Mouse (Mus musculus): ENCODE results near the gene Bahd1. TPM values are rescaled to one million over a fixed set of nuclear protein-coding genes. Genes with fewer than 3 reads are reported as not detected.

Gene Bahd1
- polyA plus RNA-seq, 1 experiment: 12.8 TPM

DNA sequence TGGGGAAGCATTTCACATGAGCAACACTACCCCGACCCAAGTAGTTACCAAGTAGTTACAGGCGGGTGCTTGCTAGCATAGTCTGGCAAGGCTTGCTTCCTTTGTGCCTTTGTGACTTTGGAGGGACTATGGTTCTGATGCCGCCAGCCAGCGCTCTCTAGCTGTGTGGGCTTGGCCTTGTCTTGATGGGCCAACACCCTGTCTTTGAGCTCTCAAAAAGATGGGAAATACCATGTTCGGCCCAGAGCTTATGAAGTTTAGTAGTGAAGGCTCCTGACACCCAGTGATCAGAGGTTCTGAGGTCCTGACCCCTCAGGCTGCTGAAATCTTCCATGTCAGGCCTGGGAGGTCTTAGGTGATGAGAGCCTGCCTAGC lies 5.9 kb downstream of the Bahd1 start:
- no peaks in the 10 kb centered on the region for H3K27me3 ChIP-seq (ENCODE audit: control insufficient read depth, insufficient read depth, low read length)
- no peak overlapping the region for H3K4me3 ChIP-seq (ENCODE audit: control insufficient read depth, low read depth, low read length)
- H3K4me1 ChIP-seq (ENCODE audit: control insufficient read depth, insufficient read depth, low read length): peaks cover 8% of the 10 kb centered on the region; the same call in 1 of the 2 replicates
- no peaks in the 10 kb centered on the region for H3K36me3 ChIP-seq (ENCODE audit: control insufficient read depth, insufficient read depth, low read length)
- H3K27ac ChIP-seq (ENCODE audit: control insufficient read depth, insufficient read depth, low read depth, low read length): no peak overlapping the region; the same call in 1 of the 2 replicates
- no peak for TF ChIP-seq POLR2A (IDR thresholded peaks at IDR 0.05; ENCODE audit: control insufficient read depth, low read depth, low read length)

DNA sequence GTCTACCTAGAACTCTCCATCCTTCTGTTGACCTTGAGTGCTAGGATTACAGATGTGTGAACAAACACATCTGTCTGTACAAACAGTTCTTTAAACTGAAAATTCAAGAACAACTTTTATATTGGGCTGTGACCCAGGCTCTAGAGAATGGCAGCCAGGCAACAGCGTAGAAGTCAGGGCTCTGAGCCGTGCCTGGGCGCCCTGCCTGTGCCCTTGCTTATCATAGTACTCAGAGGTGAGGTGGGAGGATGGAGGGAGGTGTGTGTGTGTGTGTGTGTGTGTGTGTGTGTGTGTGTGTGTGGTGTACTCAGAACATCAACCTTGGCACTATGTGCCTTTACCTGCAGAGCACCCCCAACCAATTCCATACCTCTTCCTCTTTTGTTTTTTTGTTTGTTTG lies 7.6 kb downstream of the Bahd1 start:
- H3K27ac ChIP-seq (ENCODE audit: control insufficient read depth, insufficient read depth, low read depth, low read length): no peak overlapping the region
- H3K36me3 ChIP-seq (ENCODE audit: control insufficient read depth, insufficient read depth, low read length): no peaks in the 10 kb centered on the region
- TF ChIP-seq POLR2A (IDR thresholded peaks at IDR 0.05; ENCODE audit: control insufficient read depth, low read depth, low read length) (no peak), CTCF (IDR thresholded peaks at IDR 0.05; ENCODE audit: control insufficient read depth, insufficient read depth, insufficient replicate concordance, low read depth, low read length) (no peak)
- peaks cover 5% of the 10 kb centered on the region; the same call in 1 of the 2 replicates for H3K4me1 ChIP-seq (ENCODE audit: control insufficient read depth, insufficient read depth, low read length)
- H3K27me3 ChIP-seq (ENCODE audit: control insufficient read depth, insufficient read depth, low read length): no peaks in the 10 kb centered on the region
- H3K4me3 ChIP-seq (ENCODE audit: control insufficient read depth, low read depth, low read length): no peak overlapping the region

DNA sequence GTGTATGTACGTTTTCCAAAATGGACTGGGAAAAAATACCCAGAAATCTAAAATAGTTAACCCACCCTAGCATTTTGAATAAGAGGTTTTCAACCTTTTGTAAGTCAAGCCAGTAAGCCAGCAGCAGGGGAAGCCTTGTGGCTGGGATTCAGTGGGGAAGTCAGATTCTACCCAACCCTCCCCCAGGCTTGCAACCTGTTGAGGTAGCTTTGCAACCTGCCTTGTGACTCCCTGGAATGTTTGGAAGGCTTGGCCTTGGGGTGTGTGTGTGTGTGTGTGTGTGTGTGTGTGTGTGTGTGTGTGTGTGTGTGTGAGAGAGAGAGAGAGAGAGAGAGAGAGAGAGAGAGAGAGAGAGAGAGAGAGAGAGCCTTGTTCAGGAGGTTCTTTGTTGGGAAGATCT lies 9.0 kb downstream of the Bahd1 start:
- H3K27ac ChIP-seq (ENCODE audit: control insufficient read depth, insufficient read depth, low read depth, low read length): no peak overlapping the region
- H3K36me3 ChIP-seq (ENCODE audit: control insufficient read depth, insufficient read depth, low read length): no peaks in the 10 kb centered on the region
- no peak for TF ChIP-seq POLR2A (IDR thresholded peaks at IDR 0.05; ENCODE audit: control insufficient read depth, low read depth, low read length)
- TF ChIP-seq CTCF (IDR thresholded peaks at IDR 0.05; ENCODE audit: control insufficient read depth, insufficient read depth, insufficient replicate concordance, low read depth, low read length): no peak
- H3K4me1 ChIP-seq (ENCODE audit: control insufficient read depth, insufficient read depth, low read length): no peaks in the 10 kb centered on the region
- no peak overlapping the region for H3K4me3 ChIP-seq (ENCODE audit: control insufficient read depth, low read depth, low read length)
- H3K27me3 ChIP-seq (ENCODE audit: control insufficient read depth, insufficient read depth, low read length): no peaks in the 10 kb centered on the region

DNA sequence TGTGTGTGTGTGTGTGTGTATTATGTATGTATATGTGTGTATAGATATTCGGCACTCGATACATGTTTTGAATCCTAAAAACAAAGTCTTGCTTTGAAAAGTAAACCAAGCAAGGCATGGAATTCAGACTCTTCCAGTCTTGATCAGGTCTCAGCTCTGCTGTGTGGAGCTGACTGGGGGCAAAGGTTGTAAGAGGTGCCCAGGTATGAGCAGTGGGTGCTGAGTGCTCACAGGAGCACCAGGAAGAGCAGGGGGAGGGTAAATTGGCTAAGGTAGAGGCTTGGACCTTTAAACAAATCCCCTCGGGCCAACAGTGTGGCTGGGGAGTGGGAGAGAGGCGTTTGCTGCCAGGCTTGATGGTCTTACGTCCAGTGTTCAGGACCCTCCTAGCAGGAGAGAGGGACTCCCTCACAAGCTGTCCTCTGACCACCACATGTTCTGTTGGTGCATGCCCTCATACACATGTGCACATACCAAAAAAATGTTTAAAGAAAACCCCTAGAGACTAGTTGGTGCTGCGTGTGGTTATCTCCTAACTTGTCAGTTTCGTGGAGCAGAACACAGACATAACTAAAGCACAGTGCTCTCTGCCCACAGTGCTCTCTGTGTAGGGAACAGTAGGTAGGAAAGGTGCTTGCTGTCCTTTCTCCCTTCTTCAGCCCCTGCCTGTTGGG lies 10.6 kb downstream of the Bahd1 start:
- no peak for TF ChIP-seq POLR2A (IDR thresholded peaks at IDR 0.05; ENCODE audit: control insufficient read depth, low read depth, low read length)
- TF ChIP-seq CTCF (IDR thresholded peaks at IDR 0.05; ENCODE audit: control insufficient read depth, insufficient read depth, insufficient replicate concordance, low read depth, low read length): no peak
- Histone ChIP-seq H3K27ac (ENCODE audit: control insufficient read depth, insufficient read depth, low read depth, low read length) (no peak overlapping the region), H3K27me3 (ENCODE audit: control insufficient read depth, insufficient read depth, low read length) (no peaks in the 10 kb centered on the region), H3K4me1 (ENCODE audit: control insufficient read depth, insufficient read depth, low read length) (no peaks in the 10 kb centered on the region), H3K4me3 (ENCODE audit: control insufficient read depth, low read depth, low read length) (no peak overlapping the region), H3K36me3 (ENCODE audit: control insufficient read depth, insufficient read depth, low read length) (no peaks in the 10 kb centered on the region)

DNA sequence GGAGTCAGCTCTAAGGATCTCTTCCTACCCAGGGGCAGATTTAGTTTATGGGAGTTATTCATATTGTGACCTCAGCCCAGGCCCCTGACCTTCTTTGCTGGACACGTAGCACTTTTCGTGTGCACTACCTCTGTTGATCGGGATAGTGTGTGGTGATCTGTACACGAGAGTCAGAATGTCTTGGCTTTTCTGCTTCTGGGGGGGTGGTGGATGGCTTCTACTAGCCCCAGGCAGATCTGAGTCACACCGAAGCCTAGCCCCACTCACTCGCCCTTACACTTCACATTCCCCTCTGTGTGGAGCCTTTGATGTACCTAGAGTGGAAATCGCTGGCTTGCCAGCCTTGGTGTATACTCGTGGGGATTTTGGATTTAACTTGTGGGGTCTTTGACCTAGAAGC lies 12.5 kb downstream of the Bahd1 start:
- Histone ChIP-seq H3K4me1 (ENCODE audit: control insufficient read depth, insufficient read depth, low read length) (no peaks in the 10 kb centered on the region), H3K27ac (ENCODE audit: control insufficient read depth, insufficient read depth, low read depth, low read length) (no peak overlapping the region)

DNA sequence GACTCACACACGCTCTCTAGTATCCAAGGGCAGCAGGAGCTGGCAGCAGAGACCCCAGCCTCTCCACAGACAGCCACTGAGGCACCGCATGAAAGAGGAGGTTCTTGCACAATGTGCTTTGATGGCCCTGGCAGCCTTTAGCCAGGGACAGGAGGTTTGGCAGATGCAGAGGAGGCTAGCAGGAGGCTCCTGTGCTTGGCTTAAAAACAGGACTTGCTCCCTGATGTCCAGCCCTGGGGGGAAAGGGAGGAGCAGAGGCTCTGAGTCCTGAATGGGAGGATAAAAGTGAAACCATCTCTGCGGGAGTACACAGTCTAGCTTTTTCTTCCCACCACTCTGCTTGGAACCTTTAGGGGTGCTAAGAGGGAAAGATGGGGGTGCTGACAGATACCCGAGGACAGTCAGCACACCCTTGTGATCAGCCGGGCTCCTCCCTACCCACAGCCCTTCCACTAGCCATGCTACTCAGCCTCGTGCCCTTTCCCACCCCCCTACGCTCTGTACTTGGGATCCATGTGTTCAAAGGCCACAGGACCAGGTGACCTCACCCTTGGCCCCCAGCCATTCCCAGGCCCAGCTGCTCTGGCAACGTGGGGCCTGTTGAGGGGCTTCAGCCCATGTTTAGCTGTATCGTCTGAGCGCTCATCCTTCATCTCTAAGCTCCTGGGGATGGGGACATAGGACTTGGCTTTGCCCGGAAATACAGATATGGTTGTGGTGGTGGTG lies 13.5 kb downstream of the Bahd1 start:
- Histone ChIP-seq H3K4me1 (ENCODE audit: control insufficient read depth, insufficient read depth, low read length) (no peaks in the 10 kb centered on the region), H3K36me3 (ENCODE audit: control insufficient read depth, insufficient read depth, low read length) (no peaks in the 10 kb centered on the region), H3K27me3 (ENCODE audit: control insufficient read depth, insufficient read depth, low read length) (no peaks in the 10 kb centered on the region), H3K4me3 (ENCODE audit: control insufficient read depth, low read depth, low read length) (no peak overlapping the region), H3K27ac (ENCODE audit: control insufficient read depth, insufficient read depth, low read depth, low read length) (no peak overlapping the region)
- TF ChIP-seq POLR2A (IDR thresholded peaks at IDR 0.05; ENCODE audit: control insufficient read depth, low read depth, low read length): no peak
- TF ChIP-seq CTCF (IDR thresholded peaks at IDR 0.05; ENCODE audit: control insufficient read depth, insufficient read depth, insufficient replicate concordance, low read depth, low read length): no peak

More for the DNA sequence above, 12.5 kb downstream of the Bahd1 start:
- no peaks in the 10 kb centered on the region for H3K36me3 ChIP-seq (ENCODE audit: control insufficient read depth, insufficient read depth, low read length)
- no peak overlapping the region for H3K4me3 ChIP-seq (ENCODE audit: control insufficient read depth, low read depth, low read length)
- no peaks in the 10 kb centered on the region for H3K27me3 ChIP-seq (ENCODE audit: control insufficient read depth, insufficient read depth, low read length)
- no peak for TF ChIP-seq POLR2A (IDR thresholded peaks at IDR 0.05; ENCODE audit: control insufficient read depth, low read depth, low read length)
- no peak for TF ChIP-seq CTCF (IDR thresholded peaks at IDR 0.05; ENCODE audit: control insufficient read depth, insufficient read depth, insufficient replicate concordance, low read depth, low read length)

DNA sequence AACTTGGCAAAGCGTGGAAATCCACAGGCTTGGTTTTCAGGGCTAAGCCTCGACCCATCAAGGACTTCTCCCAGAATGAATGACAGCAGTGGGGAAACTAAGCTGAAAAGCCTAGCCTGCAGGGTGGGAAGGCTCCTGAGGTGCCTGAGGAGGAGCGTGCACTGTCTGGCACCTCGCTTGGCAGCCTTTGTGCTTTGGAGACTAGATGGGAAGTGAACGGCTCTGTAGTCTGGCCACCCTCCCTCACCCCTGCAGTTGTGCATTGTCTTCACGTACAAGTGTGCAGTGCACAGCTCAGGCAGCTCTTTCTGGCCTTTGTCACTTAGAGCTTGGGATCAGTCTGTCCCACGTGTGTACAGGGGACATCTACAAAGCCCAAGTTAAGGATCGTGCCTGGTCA lies 14.5 kb downstream of the Bahd1 start:
- Histone ChIP-seq H3K4me1 (ENCODE audit: control insufficient read depth, insufficient read depth, low read length) (no peaks in the 10 kb centered on the region), H3K27me3 (ENCODE audit: control insufficient read depth, insufficient read depth, low read length) (no peaks in the 10 kb centered on the region), H3K4me3 (ENCODE audit: control insufficient read depth, low read depth, low read length) (no peak overlapping the region), H3K36me3 (ENCODE audit: control insufficient read depth, insufficient read depth, low read length) (no peaks in the 10 kb centered on the region), H3K27ac (ENCODE audit: control insufficient read depth, insufficient read depth, low read depth, low read length) (no peak overlapping the region)
- TF ChIP-seq CTCF (IDR thresholded peaks at IDR 0.05; ENCODE audit: control insufficient read depth, insufficient read depth, insufficient replicate concordance, low read depth, low read length): no peak
- no peak for TF ChIP-seq POLR2A (IDR thresholded peaks at IDR 0.05; ENCODE audit: control insufficient read depth, low read depth, low read length)
